Mouse (Mus musculus) G1E (cell line): Measurements from ENCODE around the gene Dbh. TPM values are rescaled to one million over a fixed set of nuclear protein-coding genes. Genes with fewer than 3 reads are reported as not detected.

Experiments used
- ATAC-seq: 2 replicates; pipeline ENCODE4 v1.8.0; 2016; ENCODE audit warnings: mild to moderate bottlenecking; ENCODE audit not compliant: insufficient number of reproducible peaks, poor library complexity, low FRiP score, severe bottlenecking; ENCODE audit errors: extremely low read depth
- DNase-seq: peaks from one replicate; pipeline ENCODE4 v3.0.0; 2012; ENCODE audit warnings: low spot score
- H3K27me3 ChIP-seq: 2 replicates; pipeline ENCODE4 v1.6.1; 2012; ENCODE audit warnings: mild to moderate bottlenecking, low read length, inconsistent platforms; ENCODE audit not compliant: insufficient read depth
- H3K36me3 ChIP-seq: replicated peaks from 2 replicates; pipeline ENCODE3; 2012; ENCODE audit warnings: mild to moderate bottlenecking, inconsistent platforms
- H3K4me1 ChIP-seq: 2 replicates; pipeline ENCODE4 v1.6.1; 2012; ENCODE audit warnings: low read depth, low read length, inconsistent platforms, mixed read lengths; ENCODE audit not compliant: insufficient read depth
- H3K4me3 ChIP-seq: 2 replicates; pipeline ENCODE4 v1.5.1; 2012; ENCODE audit warnings: low read depth, mild to moderate bottlenecking, inconsistent platforms, low read length, moderate library complexity, mixed read lengths
- H3K9me3 ChIP-seq: replicated peaks from 2 replicates; pipeline ENCODE4 v1.6.1; 2012; ENCODE audit warnings: inconsistent platforms
- CTCF ChIP-seq: IDR thresholded peaks from 2 replicates; pipeline ENCODE4 v1.5.1; 2012; ENCODE audit warnings: low read depth, low read length, inconsistent platforms, mixed read lengths
- GATA1 ChIP-seq: IDR thresholded peaks from 2 replicates; pipeline ENCODE4 v1.6.1; 2012; ENCODE audit warnings: borderline replicate concordance, low read length, inconsistent platforms, mixed read lengths
- GATA2 ChIP-seq: IDR thresholded peaks from 2 replicates; pipeline ENCODE4 v1.6.1; 2012; ENCODE audit warnings: low read depth, low read length, inconsistent platforms, borderline replicate concordance
- POLR2AphosphoS5 ChIP-seq: IDR thresholded peaks from 2 replicates; pipeline ENCODE4 v1.6.1; 2012; ENCODE audit warnings: low read depth, low read length, inconsistent platforms; ENCODE audit not compliant: insufficient replicate concordance
- TAL1 ChIP-seq: conservative IDR thresholded peaks from 2 replicates; pipeline ENCODE4 v1.6.1; 2012; ENCODE audit warnings: low read depth, low read length, inconsistent platforms, mixed read lengths
- polyA plus RNA-seq: library from polyadenylated mRNA; stranded (reverse); fragments of >175 nt; gene quantifications from 2 replicates; pipeline ENCODE4 v1.2.3, GENCODE M21; 2012
- total RNA-seq, 2 experiments: library from RNA; stranded (forward) in 1 of 2; stranded (reverse) in 1 of 2; fragments of 200-1000 nt in 1 of 2; fragments of >200 nt in 1 of 2; fragmentation: Nextera tagmentation in 1 of 2; gene quantifications; 2 replicates each; pipeline ENCODE4 v1.2.3; 2014 to 2017

The Dbh gene
- total and polyA plus RNA-seq, 3 experiments: 0.05 TPM; not detected in 2

DNA sequence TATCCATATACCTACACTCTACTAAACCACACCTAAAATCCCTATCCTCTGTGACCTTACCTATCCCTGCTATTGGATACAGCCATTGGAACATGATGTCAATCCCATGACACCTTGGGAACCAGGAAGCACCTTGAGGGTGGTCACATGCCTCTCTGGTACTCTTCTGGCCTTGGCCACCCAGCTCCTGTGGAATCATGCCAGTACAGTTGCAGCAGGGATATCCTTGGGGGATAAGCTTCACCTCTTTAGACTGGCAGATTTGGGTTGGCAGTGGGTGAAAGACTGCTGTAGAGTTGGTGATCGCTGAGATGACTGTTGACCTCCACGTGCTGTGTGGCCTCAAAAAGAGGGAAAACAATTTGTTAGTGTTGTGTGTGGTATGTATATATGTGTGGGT, 3.5 kb upstream of the Dbh start:
- H3K27me3 ChIP-seq: no peaks in the 10 kb centered on the region; the same call in 1 of the 2 replicates
- no peaks in the 10 kb centered on the region for H3K9me3 ChIP-seq
- no peak overlapping the region for H3K4me3 ChIP-seq
- H3K4me1 ChIP-seq: no peaks in the 10 kb centered on the region
- ATAC-seq: no peak
- no peak for DNase-seq
- H3K36me3 ChIP-seq: no peaks in the 10 kb centered on the region
- TF ChIP-seq TAL1 (no peak), POLR2AphosphoS5 (no peak), CTCF (no peak), GATA1 (no peak), GATA2 (no peak)

GRCm38 (mm10) chr2:27162656-27163055, 2.4 kb upstream of the Dbh start:
- Histone ChIP-seq H3K36me3 (no peaks in the 10 kb centered on the region), H3K27me3 (peaks cover 4% of the 10 kb centered on the region), H3K4me3 (no peak overlapping the region), H3K9me3 (no peaks in the 10 kb centered on the region), H3K4me1 (no peaks in the 10 kb centered on the region)
- TF ChIP-seq GATA2 (no peak), GATA1 (no peak), TAL1 (no peak), CTCF (no peak), POLR2AphosphoS5 (no peak)
- ATAC-seq: no peak
- no peak for DNase-seq

- DNase-seq (no peak), ATAC-seq (no peak)
- no peak overlapping the region for H3K4me3 ChIP-seq
- H3K36me3 ChIP-seq: no peaks in the 10 kb centered on the region
- H3K9me3 ChIP-seq: no peaks in the 10 kb centered on the region
- TF ChIP-seq CTCF: no peak
- no peak for TF ChIP-seq TAL1
- no peak for TF ChIP-seq GATA1
- TF ChIP-seq POLR2AphosphoS5: no peak
- no peak for TF ChIP-seq GATA2
- H3K27me3 ChIP-seq: peaks cover 8% of the 10 kb centered on the region
- no peaks in the 10 kb centered on the region for H3K4me1 ChIP-seq
Measured at GRCm38 (mm10) chr2:27163851-27164250, 1.2 kb upstream of the Dbh start.

GRCm38 (mm10) chr2:27166074-27166473, 1.0 kb downstream of the Dbh start:
- peaks cover 9% of the 10 kb centered on the region for H3K27me3 ChIP-seq

GRCm38 (mm10) chr2:27166999-27167398, 2.0 kb downstream of the Dbh start:
- Histone ChIP-seq H3K4me1 (no peaks in the 10 kb centered on the region), H3K4me3 (no peak overlapping the region), H3K36me3 (no peaks in the 10 kb centered on the region), H3K9me3 (no peaks in the 10 kb centered on the region), H3K27me3 (peaks cover 11% of the 10 kb centered on the region)
- no peak for TF ChIP-seq GATA2
- TF ChIP-seq TAL1: no peak
- TF ChIP-seq CTCF: no peak
- no peak for TF ChIP-seq POLR2AphosphoS5
- no peak for TF ChIP-seq GATA1
- DNase-seq (no peak), ATAC-seq (no peak)

More at GRCm38 (mm10) chr2:27166074-27166473, 1.0 kb downstream of the Dbh start:
- no peak overlapping the region for H3K4me3 ChIP-seq
- H3K4me1 ChIP-seq: no peaks in the 10 kb centered on the region
- DNase-seq (no peak), ATAC-seq (no peak)
- no peaks in the 10 kb centered on the region for H3K36me3 ChIP-seq
- TF ChIP-seq GATA1 (no peak), GATA2 (no peak)
- no peaks in the 10 kb centered on the region for H3K9me3 ChIP-seq

- H3K4me1 ChIP-seq: no peaks in the 10 kb centered on the region
- no peaks in the 10 kb centered on the region for H3K9me3 ChIP-seq
- no peak for ATAC-seq
- DNase-seq: no peak
- no peaks in the 10 kb centered on the region for H3K36me3 ChIP-seq
- no peak for TF ChIP-seq GATA1
- no peak for TF ChIP-seq GATA2
- TF ChIP-seq TAL1: no peak
- no peak for TF ChIP-seq CTCF
- no peak for TF ChIP-seq POLR2AphosphoS5
- H3K4me3 ChIP-seq: no peak overlapping the region
- peaks cover 9% of the 10 kb centered on the region for H3K27me3 ChIP-seq
Measured at GRCm38 (mm10) chr2:27174242-27174641, 9.2 kb downstream of the Dbh start.

GRCm38 (mm10) chr2:27175696-27176267, 10.7 kb downstream of the Dbh start:
- DNase-seq (no peak), ATAC-seq (no peak)
- TF ChIP-seq TAL1: no peak
- Histone ChIP-seq H3K9me3 (no peaks in the 10 kb centered on the region), H3K4me1 (no peaks in the 10 kb centered on the region), H3K4me3 (no peak overlapping the region), H3K36me3 (no peaks in the 10 kb centered on the region), H3K27me3 (peaks cover 9% of the 10 kb centered on the region)
